7 mouse cellular contexts compared by ENCODE assay signal in genomic region chr2:129633077-129633732, GRCm38 (mm10). TPM values are rescaled to one million over a fixed set of nuclear protein-coding genes. Genes with fewer than 3 reads are reported as not detected.
DNase-seq lines count a peak whose midpoint lies in the region; ATAC-seq and TF ChIP-seq lines count a peak whose summit lies in the region.

No protein-coding gene starts in this region.

- no peak overlapping the region for H3K9ac ChIP-seq in lung, embryonic 14.5 days
- no peak overlapping the region for H3K9ac ChIP-seq in hindbrain, embryonic 14.5 days

- H3K9me3 ChIP-seq in lung, embryonic 14.5 days (ENCODE audit: low read depth, low read length): no peaks in the 10 kb centered on the region
- no peaks in the 10 kb centered on the region for H3K9me3 ChIP-seq in hindbrain, embryonic 14.5 days (ENCODE audit: control insufficient read depth, low read length)

- peaks cover 5% of the 10 kb centered on the region; the same call in 1 of the 2 replicates for H3K36me3 ChIP-seq in lung, embryonic 14.5 days (ENCODE audit: insufficient read depth)
- H3K36me3 ChIP-seq in hindbrain, embryonic 14.5 days (replicated peaks; ENCODE audit: control insufficient read depth, insufficient read depth): peaks cover 14% of the 10 kb centered on the region

- intact Hi-C loops in heart, postnatal 14 days (cut with DNase I): no loop called here

- peak; percentile 13 for DNase-seq in thymus, adult 18-20 months
- DNase-seq in thymus, postnatal 4 days: no peak
- DNase-seq in c-Kit-positive CD71-positive TER-119-negative erythroid progenitor cells, embryonic 14.5 days (ENCODE audit: low read depth): peak; percentile 10
- peak; percentile 74 to 78 for DNase-seq in heart, postnatal 14 days
- DNase-seq in lung, embryonic 14.5 days: peak; percentile 71
- peak; percentile 34 to 62 for DNase-seq in spleen, postnatal 4 days (ENCODE audit: low spot score in 2 of 2)
- DNase-seq in hindbrain, embryonic 14.5 days (ENCODE audit: low spot score): no peak

- TF ChIP-seq CTCF in lung, embryonic 14.5 days (IDR thresholded peaks at IDR 0.05; ENCODE audit: low read depth): no peak

- H3K27ac ChIP-seq in lung, embryonic 14.5 days (ENCODE audit: low read depth): no peak overlapping the region
- H3K27ac ChIP-seq in hindbrain, embryonic 14.5 days: no peak overlapping the region

- 51% methylated on average over 9 of the region's 9 CpGs for WGBS in lung, embryonic 14.5 days
- 81% methylated on average over 9 of the region's 9 CpGs for WGBS in hindbrain, embryonic 14.5 days

- ATAC-seq in lung, embryonic 14.5 days (ENCODE audit: insufficient read depth): peak; percentile 80
- ATAC-seq in hindbrain, embryonic 14.5 days (ENCODE audit: low FRiP score): no peak

- H3K4me2 ChIP-seq in lung, embryonic 14.5 days: no peak overlapping the region
- H3K4me2 ChIP-seq in hindbrain, embryonic 14.5 days (replicated peaks): no peak overlapping the region

- no peaks in the 10 kb centered on the region for H3K4me1 ChIP-seq in lung, embryonic 14.5 days (ENCODE audit: insufficient read depth)
- H3K4me1 ChIP-seq in hindbrain, embryonic 14.5 days (replicated peaks; ENCODE audit: control insufficient read depth, insufficient read depth, low read length): no peaks in the 10 kb centered on the region

- H3K4me3 ChIP-seq in lung, embryonic 14.5 days (ENCODE audit: low read depth, low read length): no peak overlapping the region
- H3K4me3 ChIP-seq in hindbrain, embryonic 14.5 days (replicated peaks; ENCODE audit: low read length): no peak overlapping the region

- H3K27me3 ChIP-seq in lung, embryonic 14.5 days (ENCODE audit: insufficient read depth, low read length): no peaks in the 10 kb centered on the region
- no peaks in the 10 kb centered on the region for H3K27me3 ChIP-seq in hindbrain, embryonic 14.5 days (ENCODE audit: control insufficient read depth, insufficient read depth, low read length)

RNA-seq across cellular contexts. Expression of gene Sirpa, which starts 40.6 kb away (rescaled TPM):
- 10 to 100 TPM; 27.1 to 28.7 TPM for total RNA-seq in heart, postnatal 14 days (2021)
- 25.0 and 26.5 TPM in 2 replicates for polyA plus RNA-seq in lung, embryonic 14.5 days (2014; fragmentation: Nextera tagmentation; extraction: Ambion mirVana)
- polyA plus RNA-seq in hindbrain, embryonic 14.5 days (2014; fragmentation: Nextera tagmentation; extraction: Ambion mirVana): 38.6 and 40.7 TPM in 2 replicates

Comparison
In these comparisons a context has a peak if more than half of its experiments do, and no peak if none do; other contexts are left out.
1. DNase-seq: peak in thymus, adult 18-20 months (2 of 2), c-Kit-positive CD71-positive TER-119-negative erythroid progenitor cells, embryonic 14.5 days (single experiment), heart, postnatal 14 days (2 of 2), lung, embryonic 14.5 days (single experiment) and spleen, postnatal 4 days (2 of 2); none in thymus, postnatal 4 days (single experiment) and hindbrain, embryonic 14.5 days (single experiment).